Mouse (Mus musculus): ENCODE measurements around the gene Fau. TPM values are rescaled to one million over a fixed set of nuclear protein-coding genes. Genes with fewer than 3 reads are reported as not detected.

Fau gene
- 775 and 779 TPM in 2 replicates for polyA plus RNA-seq (2016; fragmentation: Nextera tagmentation; extraction: Ambion mirVana)

- H3K9ac ChIP-seq (replicated peaks): peak within 1 kb of the TSS; percentile 92
- H3K4me2 ChIP-seq: peak within 1 kb of the TSS; percentile 86
- H3K4me1 ChIP-seq (replicated peaks): peaks cover 24% of the 10 kb centered on the region
- ATAC-seq (ENCODE audit: insufficient number of reproducible peaks, insufficient read depth, low FRiP score, low TSS enrichment, low read depth): peak; percentile 76
- no peaks in the 10 kb centered on the region for H3K27me3 ChIP-seq
- H3K36me3 ChIP-seq: peaks cover 51% of the 10 kb centered on the region
- peak within 1 kb of the TSS; percentile 86 for H3K4me3 ChIP-seq (replicated peaks)
- under 1% methylated on average over 61 of the region's 63 CpGs for WGBS
- H3K9me3 ChIP-seq: no peaks in the 10 kb centered on the region
- peak within 1 kb of the TSS; percentile 73 for H3K27ac ChIP-seq
Measured at GRCm38 (mm10) chr19:6057313-6058096, at the start of gene Fau, which contains the start of gene Mrpl49. Gene Fau, plus strand, starts transcription at chr19:6057844. Gene Mrpl49, minus strand, starts transcription at chr19:6057785.

DNA sequence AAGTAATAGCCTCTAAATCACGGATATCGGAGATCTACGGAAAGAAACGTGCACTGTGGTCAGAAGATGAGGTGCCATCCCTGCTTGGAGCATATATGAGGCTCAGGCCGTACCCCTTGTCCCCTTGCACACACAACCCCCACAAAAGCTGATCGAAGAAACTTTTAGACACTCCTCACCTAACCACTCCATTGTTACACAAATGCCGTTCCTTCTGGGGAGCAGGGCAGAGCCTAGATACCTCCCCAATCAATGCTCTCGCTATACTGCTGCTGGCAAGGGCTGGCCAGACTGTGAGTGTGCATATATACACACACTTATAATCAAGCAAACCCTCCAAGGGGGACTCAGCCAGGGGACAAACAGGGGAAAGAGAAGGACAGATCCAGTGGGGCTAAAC lies 48.5 kb upstream of the Fau start:
- H3K36me3 ChIP-seq: no peaks in the 10 kb centered on the region
- no peaks in the 10 kb centered on the region for H3K9me3 ChIP-seq

DNA sequence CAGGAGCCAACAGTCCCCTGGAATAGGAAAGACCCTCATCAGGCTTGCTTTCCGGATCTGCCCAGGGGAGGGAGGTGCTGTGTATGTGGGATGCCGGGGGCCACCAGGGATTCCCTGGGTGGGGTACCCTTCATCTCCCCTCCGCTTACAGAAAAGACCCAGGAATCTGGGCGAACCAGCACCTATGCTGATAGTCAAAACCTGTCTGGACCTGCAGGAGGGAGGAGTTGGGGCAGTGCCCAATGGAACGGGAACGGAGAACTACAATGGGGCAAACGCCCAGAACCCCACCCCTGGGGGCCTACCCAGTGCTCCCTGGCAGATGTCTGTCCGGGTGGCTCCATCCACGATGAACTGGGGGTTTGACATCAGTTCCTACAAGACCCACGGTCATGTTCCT lies 44.0 kb upstream of the Fau start:
- Histone ChIP-seq H3K27ac (no peak overlapping the region), H3K4me1 (replicated peaks) (peaks cover 6% of the 10 kb centered on the region), H3K4me2 (no peak overlapping the region), H3K27me3 (peaks cover 34% of the 10 kb centered on the region), H3K9me3 (no peaks in the 10 kb centered on the region), H3K9ac (replicated peaks) (0 out of 2 replicates have a peak overlapping the region, but pooled peaks have one; percentile 6), H3K4me3 (replicated peaks) (no peak overlapping the region), H3K36me3 (no peaks in the 10 kb centered on the region)
- no peak for ATAC-seq (ENCODE audit: insufficient number of reproducible peaks, insufficient read depth, low FRiP score, low TSS enrichment, low read depth)
- 90% methylated on average over 10 of the region's 10 CpGs for WGBS

More for the DNA sequence above, 48.5 kb upstream of the Fau start:
- ATAC-seq (ENCODE audit: insufficient number of reproducible peaks, insufficient read depth, low FRiP score, low TSS enrichment, low read depth): no peak
- Histone ChIP-seq H3K9ac (replicated peaks) (no peak overlapping the region), H3K4me1 (replicated peaks) (peaks cover 10% of the 10 kb centered on the region), H3K4me3 (replicated peaks) (no peak overlapping the region), H3K4me2 (no peak overlapping the region), H3K27me3 (peaks cover 3% of the 10 kb centered on the region; the same call in 1 of the 2 replicates), H3K27ac (no peak overlapping the region)
- WGBS: 73% methylated on average over 8 of the region's 8 CpGs

GRCm38 (mm10) chr19:6014991-6015510 lies 42.6 kb upstream of the Fau start:
- H3K4me2 ChIP-seq: peak overlapping the region; percentile 90
- no peaks in the 10 kb centered on the region for H3K36me3 ChIP-seq
- H3K27ac ChIP-seq: peak overlapping the region; percentile 67
- peaks cover 34% of the 10 kb centered on the region for H3K27me3 ChIP-seq
- H3K9ac ChIP-seq (replicated peaks): peak overlapping the region; percentile 66
- H3K4me1 ChIP-seq (replicated peaks): peaks cover 6% of the 10 kb centered on the region
- WGBS: 2% methylated on average over 17 of the region's 18 CpGs
- H3K9me3 ChIP-seq: no peaks in the 10 kb centered on the region
- ATAC-seq (ENCODE audit: insufficient number of reproducible peaks, insufficient read depth, low FRiP score, low TSS enrichment, low read depth): peak; percentile 69
- peak overlapping the region; percentile 54 for H3K4me3 ChIP-seq (replicated peaks)

DNA sequence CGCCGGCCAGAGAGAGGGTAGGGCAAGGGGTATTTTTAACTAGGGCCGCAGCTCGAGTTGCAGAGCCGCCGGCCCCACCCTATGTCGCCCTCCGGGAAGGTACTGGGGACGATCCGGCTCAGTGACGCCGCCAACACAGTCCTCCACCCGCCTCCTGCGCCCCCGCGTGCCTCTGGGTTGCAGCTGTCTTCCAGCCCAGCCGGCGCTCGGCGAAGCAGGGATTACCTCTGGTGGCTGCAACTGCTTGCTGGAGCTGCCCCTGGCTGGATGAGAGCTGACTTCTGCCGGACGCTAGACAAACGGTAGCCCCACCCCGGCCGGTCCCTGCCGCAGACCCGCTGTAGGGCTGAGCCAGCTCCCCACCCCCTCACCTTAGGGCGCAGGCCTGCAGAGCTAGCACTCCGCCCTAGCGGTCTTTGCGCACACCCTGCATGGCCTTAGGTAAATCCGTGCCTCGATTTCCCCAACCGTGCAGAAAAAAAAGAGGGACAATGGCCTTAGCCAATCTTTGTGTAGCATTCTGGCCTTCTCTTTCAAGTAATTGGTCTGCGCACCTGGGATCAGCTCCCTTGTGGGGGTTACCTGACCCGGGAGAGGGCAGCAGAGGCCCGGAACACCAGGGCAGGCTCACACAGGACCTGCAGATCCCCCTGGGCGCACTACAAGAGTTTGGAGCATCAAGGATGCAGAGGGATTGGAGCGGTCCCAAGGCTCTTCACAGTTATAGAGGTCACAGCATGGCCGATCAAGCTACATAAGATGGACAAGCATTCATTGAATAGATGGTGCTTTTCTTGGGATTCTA lies 41.9 kb upstream of the Fau start, which contains the start of gene Capn1:
TSS of gene Capn1 (minus strand) at position 387 of the 805 bp plus-strand sequence.
- WGBS: 3% methylated on average over 40 of the region's 40 CpGs
- H3K36me3 ChIP-seq: no peaks in the 10 kb centered on the region
- H3K4me2 ChIP-seq: peak within 1 kb of the TSS; percentile 90
- peak within 1 kb of the TSS; percentile 54 for H3K4me3 ChIP-seq (replicated peaks)
- H3K27ac ChIP-seq: peak within 1 kb of the TSS; percentile 67
- no peaks in the 10 kb centered on the region for H3K9me3 ChIP-seq
- H3K4me1 ChIP-seq (replicated peaks): peaks cover 6% of the 10 kb centered on the region
- peak within 1 kb of the TSS; percentile 66 for H3K9ac ChIP-seq (replicated peaks)
- ATAC-seq (ENCODE audit: insufficient number of reproducible peaks, insufficient read depth, low FRiP score, low TSS enrichment, low read depth): peak; percentile 70
- peaks cover 34% of the 10 kb centered on the region for H3K27me3 ChIP-seq

DNA sequence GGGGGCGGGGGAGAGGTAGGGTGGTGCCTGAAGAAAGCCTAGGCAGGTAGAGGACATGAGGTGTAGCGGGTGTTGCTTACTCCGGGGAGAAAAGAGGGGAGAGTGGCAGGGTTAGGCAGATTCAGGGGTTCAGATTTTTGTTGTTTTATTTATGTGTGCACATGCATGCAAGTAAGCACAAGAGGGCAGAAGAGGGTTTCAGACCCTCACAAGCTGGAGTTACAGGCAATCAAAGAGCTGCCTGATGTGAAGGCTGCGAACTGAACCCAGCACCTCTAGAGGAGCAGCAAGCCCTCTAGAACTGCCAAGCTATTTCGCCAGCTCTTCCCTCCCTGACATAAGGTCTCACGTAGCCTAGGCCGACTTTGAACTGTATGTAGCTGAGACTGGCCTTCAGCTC lies 41.1 kb upstream of the Fau start:
- no peaks in the 10 kb centered on the region for H3K9me3 ChIP-seq
- no peak for ATAC-seq (ENCODE audit: insufficient number of reproducible peaks, insufficient read depth, low FRiP score, low TSS enrichment, low read depth)
- 35% methylated on average over 7 of the region's 7 CpGs for WGBS
- peaks cover 34% of the 10 kb centered on the region for H3K27me3 ChIP-seq
- H3K9ac ChIP-seq (replicated peaks): no peak overlapping the region
- no peak overlapping the region for H3K27ac ChIP-seq
- peak overlapping the region; percentile 54; the same call in 1 of the 2 replicates for H3K4me3 ChIP-seq (replicated peaks)
- H3K4me1 ChIP-seq (replicated peaks): peaks cover 6% of the 10 kb centered on the region
- no peaks in the 10 kb centered on the region for H3K36me3 ChIP-seq
- H3K4me2 ChIP-seq: peak overlapping the region; percentile 90; the same call in 1 of the 2 replicates

DNA sequence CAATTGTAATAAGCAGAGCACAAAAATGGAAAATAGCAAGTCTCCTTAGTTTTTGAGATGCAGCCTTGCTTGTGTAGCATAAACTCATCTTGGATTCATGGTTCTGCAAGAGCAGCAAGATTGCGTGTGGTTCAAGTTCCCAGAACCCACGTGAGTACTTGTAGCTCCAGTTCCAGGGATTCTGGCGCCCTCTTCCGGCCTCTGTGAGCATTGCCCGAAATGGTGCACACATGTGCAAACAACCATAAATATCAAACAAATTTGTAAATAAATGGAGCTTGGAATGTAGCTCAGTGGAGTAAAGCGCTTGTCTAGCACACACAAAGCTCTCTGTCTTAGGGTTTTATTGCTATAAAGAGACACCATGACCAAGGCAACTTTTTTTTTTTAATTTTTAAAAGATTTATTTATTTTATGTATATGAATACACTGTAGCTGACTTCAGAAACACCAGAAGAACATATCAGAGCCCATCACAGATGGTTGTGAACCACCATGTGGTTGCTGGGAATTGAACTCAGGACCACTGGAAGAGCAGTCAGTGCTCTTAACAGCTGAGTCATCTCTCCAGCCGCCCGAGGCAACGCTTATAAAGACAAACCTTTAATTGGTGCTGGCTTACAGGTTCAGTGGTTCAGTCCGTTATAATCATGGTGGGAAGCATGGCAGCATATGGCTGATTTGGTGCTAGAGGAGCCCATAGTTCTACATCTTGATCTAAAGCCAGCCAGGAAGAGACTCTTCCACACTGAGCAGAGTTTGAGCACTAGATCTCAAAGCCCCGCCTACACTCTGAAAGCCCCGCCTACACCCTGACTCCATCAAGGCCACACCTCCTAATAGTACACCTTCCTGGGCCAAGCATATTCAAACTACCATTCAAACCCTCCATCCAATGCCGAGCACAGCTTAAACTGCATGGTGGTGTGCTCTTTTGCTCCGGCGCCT lies 39.2 kb upstream of the Fau start:
- Histone ChIP-seq H3K27ac (no peak overlapping the region), H3K4me3 (replicated peaks) (no peak overlapping the region), H3K9me3 (no peaks in the 10 kb centered on the region), H3K4me1 (replicated peaks) (peaks cover 6% of the 10 kb centered on the region), H3K27me3 (peaks cover 35% of the 10 kb centered on the region), H3K9ac (replicated peaks) (no peak overlapping the region), H3K36me3 (no peaks in the 10 kb centered on the region), H3K4me2 (no peak overlapping the region)
- no peak for ATAC-seq (ENCODE audit: insufficient number of reproducible peaks, insufficient read depth, low FRiP score, low TSS enrichment, low read depth)
- WGBS: 31% methylated on average over 15 of the region's 15 CpGs

GRCm38 (mm10) chr19:6020276-6020675 lies 37.4 kb upstream of the Fau start:
- no peak for ATAC-seq (ENCODE audit: insufficient number of reproducible peaks, insufficient read depth, low FRiP score, low TSS enrichment, low read depth)
- Histone ChIP-seq H3K4me2 (no peak overlapping the region), H3K9ac (replicated peaks) (no peak overlapping the region)

GRCm38 (mm10) chr19:6023059-6023458 lies 34.6 kb upstream of the Fau start:
- no peak for ATAC-seq (ENCODE audit: insufficient number of reproducible peaks, insufficient read depth, low FRiP score, low TSS enrichment, low read depth)
- Histone ChIP-seq H3K4me1 (replicated peaks) (no peaks in the 10 kb centered on the region), H3K4me3 (replicated peaks) (no peak overlapping the region), H3K9me3 (no peaks in the 10 kb centered on the region), H3K36me3 (no peaks in the 10 kb centered on the region), H3K4me2 (no peak overlapping the region), H3K9ac (replicated peaks) (no peak overlapping the region), H3K27me3 (0 out of 2 replicates have a peak, but pooled peaks cover 4% of the 10 kb centered on the region), H3K27ac (no peak overlapping the region)
- 67% methylated on average over 8 of the region's 8 CpGs for WGBS

More at GRCm38 (mm10) chr19:6020276-6020675, 37.4 kb upstream of the Fau start:
- peaks cover 6% of the 10 kb centered on the region for H3K4me1 ChIP-seq (replicated peaks)
- H3K36me3 ChIP-seq: no peaks in the 10 kb centered on the region
- H3K27me3 ChIP-seq: peaks cover 23% of the 10 kb centered on the region
- no peaks in the 10 kb centered on the region for H3K9me3 ChIP-seq
- WGBS: 54% methylated on average over 3 of the region's 3 CpGs
- no peak overlapping the region for H3K4me3 ChIP-seq (replicated peaks)
- H3K27ac ChIP-seq: no peak overlapping the region

GRCm38 (mm10) chr19:6023930-6024329 lies 33.7 kb upstream of the Fau start:
- Histone ChIP-seq H3K9me3 (no peaks in the 10 kb centered on the region), H3K9ac (replicated peaks) (no peak overlapping the region), H3K4me3 (replicated peaks) (no peak overlapping the region), H3K4me1 (replicated peaks) (no peaks in the 10 kb centered on the region), H3K27me3 (0 out of 2 replicates have a peak, but pooled peaks cover 4% of the 10 kb centered on the region), H3K36me3 (no peaks in the 10 kb centered on the region), H3K4me2 (no peak overlapping the region), H3K27ac (no peak overlapping the region)
- 78% methylated on average over 7 of the region's 7 CpGs for WGBS
- ATAC-seq (ENCODE audit: insufficient number of reproducible peaks, insufficient read depth, low FRiP score, low TSS enrichment, low read depth): no peak
